Mouse (Mus musculus): ENCODE measurements around the gene Msi2. TPM values are rescaled to one million over a fixed set of nuclear protein-coding genes. Genes with fewer than 3 reads are reported as not detected.

Gene Msi2
- polyA plus RNA-seq, 1 experiment from 2014 or later: 29.1 TPM

- 0 out of 2 replicates have a peak, but pooled peaks have one; percentile 18 for ATAC-seq (replicated peaks; ENCODE audit: low FRiP score)
- Histone ChIP-seq H3K27ac (0 out of 2 replicates have a peak overlapping the region, but pooled peaks have one; percentile 41), H3K4me3 (replicated peaks) (no peak overlapping the region), H3K9me3 (replicated peaks) (no peaks in the 10 kb centered on the region), H3K27me3 (no peaks in the 10 kb centered on the region), H3K4me2 (no peak overlapping the region), H3K9ac (no peak overlapping the region), H3K36me3 (peaks cover 22% of the 10 kb centered on the region), H3K4me1 (peaks cover 92% of the 10 kb centered on the region)
- 54% methylated on average over 12 of the region's 12 CpGs for WGBS
Observed at GRCm38 (mm10) chr11:88605098-88605525, 113.2 kb downstream of the Msi2 start.

GRCm38 (mm10) chr11:88604635-88605034, 113.7 kb downstream of the Msi2 start:
- ATAC-seq (replicated peaks; ENCODE audit: low FRiP score): no peak
- Histone ChIP-seq H3K36me3 (peaks cover 22% of the 10 kb centered on the region), H3K9me3 (replicated peaks) (no peaks in the 10 kb centered on the region), H3K27me3 (no peaks in the 10 kb centered on the region), H3K27ac (no peak overlapping the region), H3K4me3 (replicated peaks) (no peak overlapping the region), H3K4me2 (no peak overlapping the region), H3K4me1 (peaks cover 93% of the 10 kb centered on the region), H3K9ac (no peak overlapping the region)
- 73% methylated on average over 2 of the region's 2 CpGs for WGBS

- H3K27me3 ChIP-seq: no peaks in the 10 kb centered on the region
- H3K9me3 ChIP-seq (replicated peaks): no peaks in the 10 kb centered on the region
- H3K4me1 ChIP-seq: peaks cover 94% of the 10 kb centered on the region
- H3K4me2 ChIP-seq: no peak overlapping the region
- H3K27ac ChIP-seq: peak overlapping the region; percentile 46
- WGBS: 71% methylated on average over 11 of the region's 11 CpGs
- no peak for ATAC-seq (replicated peaks; ENCODE audit: low FRiP score)
- H3K36me3 ChIP-seq: peaks cover 22% of the 10 kb centered on the region
- H3K4me3 ChIP-seq (replicated peaks): no peak overlapping the region
- no peak overlapping the region for H3K9ac ChIP-seq
Observed at GRCm38 (mm10) chr11:88603366-88603765, 114.9 kb downstream of the Msi2 start.

GRCm38 (mm10) chr11:88602471-88603120, 115.7 kb downstream of the Msi2 start:
- H3K27me3 ChIP-seq: no peaks in the 10 kb centered on the region
- no peak overlapping the region for H3K9ac ChIP-seq

GRCm38 (mm10) chr11:88600194-88600593, 118.1 kb downstream of the Msi2 start:
- Histone ChIP-seq H3K9me3 (replicated peaks) (no peaks in the 10 kb centered on the region), H3K4me2 (no peak overlapping the region), H3K9ac (no peak overlapping the region), H3K27me3 (no peaks in the 10 kb centered on the region), H3K36me3 (peaks cover 21% of the 10 kb centered on the region), H3K4me3 (replicated peaks) (no peak overlapping the region), H3K4me1 (peaks cover 87% of the 10 kb centered on the region), H3K27ac (peak overlapping the region; percentile 73)
- WGBS: 84% methylated on average over 3 of the region's 3 CpGs
- ATAC-seq (replicated peaks; ENCODE audit: low FRiP score): no peak

More at GRCm38 (mm10) chr11:88602471-88603120, 115.7 kb downstream of the Msi2 start:
- Histone ChIP-seq H3K4me3 (replicated peaks) (no peak overlapping the region), H3K4me2 (no peak overlapping the region), H3K27ac (peak overlapping the region; percentile 45), H3K4me1 (peaks cover 95% of the 10 kb centered on the region), H3K9me3 (replicated peaks) (no peaks in the 10 kb centered on the region), H3K36me3 (peaks cover 22% of the 10 kb centered on the region)
- WGBS: 22% methylated on average over 7 of the region's 7 CpGs
- no peak for ATAC-seq (replicated peaks; ENCODE audit: low FRiP score)

GRCm38 (mm10) chr11:88599332-88600130, 118.8 kb downstream of the Msi2 start:
- Histone ChIP-seq H3K4me2 (peak overlapping the region; percentile 30), H3K4me1 (peaks cover 87% of the 10 kb centered on the region), H3K36me3 (peaks cover 15% of the 10 kb centered on the region), H3K27ac (peak overlapping the region; percentile 73), H3K9me3 (replicated peaks) (no peaks in the 10 kb centered on the region), H3K9ac (no peak overlapping the region), H3K27me3 (no peaks in the 10 kb centered on the region), H3K4me3 (replicated peaks) (no peak overlapping the region)
- 0 out of 2 replicates have a peak, but pooled peaks have one; percentile 12 for ATAC-seq (replicated peaks; ENCODE audit: low FRiP score)
- WGBS: 20% methylated on average over 17 of the region's 17 CpGs

GRCm38 (mm10) chr11:88598848-88599175, 119.5 kb downstream of the Msi2 start:
- H3K4me1 ChIP-seq: peaks cover 87% of the 10 kb centered on the region
- no peak for ATAC-seq (replicated peaks; ENCODE audit: low FRiP score)
- WGBS: 33% methylated on average over 3 of the region's 3 CpGs
- peak overlapping the region; percentile 73 for H3K27ac ChIP-seq
- H3K9me3 ChIP-seq (replicated peaks): no peaks in the 10 kb centered on the region
- peaks cover 12% of the 10 kb centered on the region for H3K36me3 ChIP-seq
- no peaks in the 10 kb centered on the region for H3K27me3 ChIP-seq
- H3K9ac ChIP-seq: no peak overlapping the region
- H3K4me2 ChIP-seq: no peak overlapping the region
- H3K4me3 ChIP-seq (replicated peaks): no peak overlapping the region

- H3K9me3 ChIP-seq (replicated peaks): no peaks in the 10 kb centered on the region
- ATAC-seq (replicated peaks; ENCODE audit: low FRiP score): no peak
- WGBS: 53% methylated on average over 11 of the region's 11 CpGs
- no peaks in the 10 kb centered on the region for H3K27me3 ChIP-seq
- no peak overlapping the region for H3K9ac ChIP-seq
- no peak overlapping the region for H3K4me3 ChIP-seq (replicated peaks)
- no peak overlapping the region for H3K4me2 ChIP-seq
- peaks cover 10% of the 10 kb centered on the region for H3K36me3 ChIP-seq
- peak overlapping the region; percentile 73 for H3K27ac ChIP-seq
- peaks cover 87% of the 10 kb centered on the region for H3K4me1 ChIP-seq
Observed at GRCm38 (mm10) chr11:88598150-88598847, 120.0 kb downstream of the Msi2 start.

- Histone ChIP-seq H3K4me1 (peaks cover 84% of the 10 kb centered on the region), H3K4me3 (replicated peaks) (no peak overlapping the region), H3K9ac (no peak overlapping the region), H3K36me3 (no peaks in the 10 kb centered on the region), H3K27ac (peak overlapping the region; percentile 89), H3K4me2 (no peak overlapping the region), H3K9me3 (replicated peaks) (no peaks in the 10 kb centered on the region), H3K27me3 (no peaks in the 10 kb centered on the region)
- ATAC-seq (replicated peaks; ENCODE audit: low FRiP score): no peak
- 74% methylated on average over 4 of the region's 4 CpGs for WGBS
Observed at GRCm38 (mm10) chr11:88595616-88596015, 122.7 kb downstream of the Msi2 start.

- peaks cover 84% of the 10 kb centered on the region for H3K4me1 ChIP-seq
- no peaks in the 10 kb centered on the region for H3K9me3 ChIP-seq (replicated peaks)
- no peak overlapping the region for H3K9ac ChIP-seq
- ATAC-seq (replicated peaks; ENCODE audit: low FRiP score): peak; percentile 87
- H3K27ac ChIP-seq: peak overlapping the region; percentile 89
- no peak overlapping the region for H3K4me3 ChIP-seq (replicated peaks)
- no peak overlapping the region for H3K4me2 ChIP-seq
- no peaks in the 10 kb centered on the region for H3K27me3 ChIP-seq
- WGBS: 32% methylated on average over 13 of the region's 13 CpGs
- H3K36me3 ChIP-seq: peaks cover under 1% of the 10 kb centered on the region; the same call in 1 of the 2 replicates
Observed at GRCm38 (mm10) chr11:88594804-88595611, 123.3 kb downstream of the Msi2 start.

- 8% methylated on average over 8 of the region's 8 CpGs for WGBS
- no peak overlapping the region for H3K4me3 ChIP-seq (replicated peaks)
- no peaks in the 10 kb centered on the region for H3K27me3 ChIP-seq
- no peaks in the 10 kb centered on the region for H3K9me3 ChIP-seq (replicated peaks)
- no peak overlapping the region for H3K9ac ChIP-seq
- H3K27ac ChIP-seq: peak overlapping the region; percentile 89
- ATAC-seq (replicated peaks; ENCODE audit: low FRiP score): no peak
- H3K36me3 ChIP-seq: peaks cover 11% of the 10 kb centered on the region
- no peak overlapping the region for H3K4me2 ChIP-seq
- peaks cover 84% of the 10 kb centered on the region for H3K4me1 ChIP-seq
Observed at GRCm38 (mm10) chr11:88594010-88594409, 124.3 kb downstream of the Msi2 start.

Data from kidney, embryonic 15.5 days (tissue).